Mouse (Mus musculus) MEL (cell line): ENCODE data around the gene Ehmt2. TPM values are rescaled to one million over a fixed set of nuclear protein-coding genes. Genes with fewer than 3 reads are reported as not detected.
A peak's percentile ranks its signal among the peaks of the same experiment; 100 is the strongest.

Experiments
- DNase-seq: peaks from one replicate; pipeline ENCODE4 v3.0.0; 2011; ENCODE audit warnings: low read depth, low spot score
- H3K27ac ChIP-seq: 2 replicates; pipeline ENCODE4 v1.5.1; 2012; ENCODE audit warnings: low read depth, mild to moderate bottlenecking, control low read depth, low read length, moderate library complexity; ENCODE audit not compliant: control insufficient read depth
- H3K27me3 ChIP-seq, 2 experiments: fragments of 150-350 bp in 1 of 2; sonication (generic) in 1 of 2; 2 replicates each; pipeline ENCODE4 v1.6.1; 2012; ENCODE audit warnings: low read length in 2 of 2, mild to moderate bottlenecking in 2 of 2, improper control_type of control experiment in 1 of 2, moderate library complexity in 1 of 2; ENCODE audit not compliant: insufficient read depth in 2 of 2, control insufficient read depth in 1 of 2
- H3K36me3 ChIP-seq, 2 experiments: 2 replicates each; pipeline ENCODE4 v1.6.1; 2012 to 2014; ENCODE audit warnings: low read length in 2 of 2, improper control_type of control experiment in 1 of 2, inconsistent platforms in 1 of 2, mild to moderate bottlenecking in 1 of 2; ENCODE audit not compliant: insufficient read depth in 2 of 2, control insufficient read depth in 1 of 2
- H3K4me1 ChIP-seq, 2 experiments: fragments of 150-350 bp in 1 of 2; sonication (generic) in 1 of 2; 2 replicates each; pipeline ENCODE4 v1.6.1; 2012; ENCODE audit warnings: low read length in 2 of 2, improper control_type of control experiment in 1 of 2, mild to moderate bottlenecking in 1 of 2; ENCODE audit not compliant: insufficient read depth in 2 of 2, control insufficient read depth in 1 of 2
- H3K4me3 ChIP-seq, 2 experiments: fragments of 150-350 bp in 1 of 2; sonication (generic) in 1 of 2; 2 replicates each; pipeline ENCODE4 v1.5.1; 2012; ENCODE audit warnings: low read depth in 2 of 2, low read length in 2 of 2, mild to moderate bottlenecking in 2 of 2, moderate library complexity in 2 of 2, control low read depth in 1 of 2, improper control_type of control experiment in 1 of 2; ENCODE audit not compliant: control insufficient read depth in 1 of 2, insufficient read depth in 1 of 2
- H3K79me2 ChIP-seq: 2 replicates; pipeline ENCODE4 v1.6.1; 2012; ENCODE audit warnings: mild to moderate bottlenecking, low read length, moderate library complexity; ENCODE audit not compliant: control insufficient read depth, poor library complexity, insufficient read depth
- H3K9ac ChIP-seq: 2 replicates; pipeline ENCODE4 v1.6.1; 2012; ENCODE audit warnings: low read depth, mild to moderate bottlenecking, control low read depth, low read length, moderate library complexity; ENCODE audit not compliant: control insufficient read depth, poor library complexity, severe bottlenecking
- H3K9me3 ChIP-seq: fragments of 150-350 bp; sonication (generic); replicated peaks from 2 replicates; pipeline ENCODE4 v1.6.1; 2012; ENCODE audit warnings: mild to moderate bottlenecking, low read length, improper control_type of control experiment, moderate library complexity; ENCODE audit not compliant: insufficient read depth
- CHD1 ChIP-seq: IDR thresholded peaks from 2 replicates; pipeline ENCODE4 v1.6.1; 2012; ENCODE audit warnings: low read depth, mild to moderate bottlenecking, inconsistent platforms, low read length, improper control_type of control experiment
- E2F4 ChIP-seq: IDR thresholded peaks from 2 replicates; pipeline ENCODE4 v1.6.1; 2011; ENCODE audit warnings: low read depth, low read length, improper control_type of control experiment, borderline replicate concordance
- ELF1 ChIP-seq: IDR thresholded peaks from 2 replicates; pipeline ENCODE4 v1.6.1; 2014; ENCODE audit warnings: low read depth, mild to moderate bottlenecking, inconsistent platforms, low read length, improper control_type of control experiment, moderate library complexity
- EP300 ChIP-seq, 2 experiments: IDR thresholded peaks; 2 replicates each; pipeline ENCODE4 v1.6.1; 2011; ENCODE audit warnings: improper control_type of control experiment in 2 of 2, low read length in 2 of 2, low read depth in 1 of 2, mild to moderate bottlenecking in 1 of 2
- ETS1 ChIP-seq: IDR thresholded peaks from 2 replicates; pipeline ENCODE4 v1.6.1; 2012; ENCODE audit warnings: low read depth, mild to moderate bottlenecking, inconsistent platforms, low read length, improper control_type of control experiment, moderate library complexity
- GATA1 ChIP-seq: IDR thresholded peaks from 2 replicates; pipeline ENCODE4 v1.6.1; 2011; ENCODE audit warnings: low read depth, low read length, improper control_type of control experiment
- JUND ChIP-seq: IDR thresholded peaks from 2 replicates; pipeline ENCODE4 v1.6.1; 2011; ENCODE audit warnings: low read depth, mild to moderate bottlenecking, improper control_type of control experiment, low read length
- KAT2A ChIP-seq: conservative IDR thresholded peaks from 2 replicates; pipeline ENCODE4 v1.6.1; 2012; ENCODE audit warnings: low read depth, low read length, improper control_type of control experiment, inconsistent platforms
- MAX ChIP-seq: IDR thresholded peaks from 2 replicates; pipeline ENCODE4 v1.6.1; 2011; ENCODE audit warnings: low read length, improper control_type of control experiment
- MAZ ChIP-seq: IDR thresholded peaks from 2 replicates; pipeline ENCODE4 v1.6.1; 2012; ENCODE audit warnings: low read depth, mild to moderate bottlenecking, inconsistent platforms, low read length, improper control_type of control experiment
- MXI1 ChIP-seq: IDR thresholded peaks from 2 replicates; pipeline ENCODE4 v1.6.1; 2011; ENCODE audit warnings: mild to moderate bottlenecking, low read depth, low read length, improper control_type of control experiment
- MYB ChIP-seq: IDR thresholded peaks from 2 replicates; pipeline ENCODE4 v1.6.1; 2011; ENCODE audit warnings: mild to moderate bottlenecking, low read depth, low read length, improper control_type of control experiment
- MYC ChIP-seq: IDR thresholded peaks from 2 replicates; pipeline ENCODE4 v1.6.1; 2011; ENCODE audit warnings: low read depth, mild to moderate bottlenecking, low read length, improper control_type of control experiment, moderate library complexity
- POLR2A ChIP-seq, 2 experiments: IDR thresholded peaks; 2 replicates each; pipeline ENCODE4 v1.6.1; 2011 to 2012; ENCODE audit warnings: low read length in 2 of 2, mild to moderate bottlenecking in 2 of 2, control low read depth in 1 of 2, improper control_type of control experiment in 1 of 2, low read depth in 1 of 2, moderate library complexity in 1 of 2; ENCODE audit not compliant: control insufficient read depth in 1 of 2, insufficient read depth in 1 of 2, poor library complexity in 1 of 2
- POLR2AphosphoS2 ChIP-seq: IDR thresholded peaks from 2 replicates; pipeline ENCODE4 v1.6.1; 2011; ENCODE audit warnings: low read length, improper control_type of control experiment
- POLR2AphosphoS5 ChIP-seq: IDR thresholded peaks from 2 replicates; pipeline ENCODE4 v1.6.1; 2012; ENCODE audit warnings: low read depth, borderline replicate concordance, mild to moderate bottlenecking, inconsistent platforms, low read length, moderate library complexity, mixed read lengths
- RAD21 ChIP-seq: IDR thresholded peaks from 2 replicates; pipeline ENCODE4 v1.6.1; 2011; ENCODE audit warnings: mild to moderate bottlenecking, low read depth, low read length, improper control_type of control experiment
- SIN3A ChIP-seq: IDR thresholded peaks from 2 replicates; pipeline ENCODE4 v1.6.1; 2012; ENCODE audit warnings: low read length, improper control_type of control experiment, inconsistent platforms
- SMC3 ChIP-seq: IDR thresholded peaks from 2 replicates; pipeline ENCODE4 v1.6.1; 2011; ENCODE audit warnings: low read depth, low read length, improper control_type of control experiment
- TAL1 ChIP-seq: IDR thresholded peaks from 2 replicates; pipeline ENCODE4 v1.6.1; 2012; ENCODE audit warnings: mild to moderate bottlenecking, inconsistent platforms, low read length, moderate library complexity, mixed read lengths
- TBP ChIP-seq: IDR thresholded peaks from 2 replicates; pipeline ENCODE4 v1.8.0; 2011; ENCODE audit warnings: low read depth, low read length, improper control_type of control experiment
- TCF12 ChIP-seq: IDR thresholded peaks from 2 replicates; pipeline ENCODE4 v1.6.1; 2014; ENCODE audit warnings: low read depth, mild to moderate bottlenecking, inconsistent platforms, low read length, improper control_type of control experiment, moderate library complexity
- UBTF ChIP-seq: IDR thresholded peaks from 2 replicates; pipeline ENCODE4 v1.6.1; 2012; ENCODE audit warnings: low read depth, mild to moderate bottlenecking, inconsistent platforms, low read length, improper control_type of control experiment, moderate library complexity, borderline replicate concordance; ENCODE audit not compliant: insufficient read depth
- USF1 ChIP-seq: IDR thresholded peaks from 2 replicates; pipeline ENCODE4 v1.6.1; 2014; ENCODE audit warnings: low read depth, mild to moderate bottlenecking, inconsistent platforms, low read length, improper control_type of control experiment, moderate library complexity
- USF2 ChIP-seq, 2 experiments: IDR thresholded peaks; 2 replicates each; pipeline ENCODE4 v1.6.1; 2011 to 2012; ENCODE audit warnings: improper control_type of control experiment in 2 of 2, low read length in 2 of 2, borderline replicate concordance in 1 of 2, inconsistent platforms in 1 of 2, low read depth in 1 of 2, mild to moderate bottlenecking in 1 of 2; ENCODE audit not compliant: insufficient read depth in 1 of 2
- ZC3H11A ChIP-seq: IDR thresholded peaks from 2 replicates; pipeline ENCODE4 v1.6.1; 2012; ENCODE audit warnings: low read depth, mild to moderate bottlenecking, inconsistent platforms, low read length, improper control_type of control experiment
- ZMIZ1 ChIP-seq: IDR thresholded peaks from 2 replicates; pipeline ENCODE4 v1.6.1; 2012; ENCODE audit warnings: low read depth, mild to moderate bottlenecking, inconsistent platforms, low read length, improper control_type of control experiment, moderate library complexity
- ZNF384 ChIP-seq: IDR thresholded peaks from 2 replicates; pipeline ENCODE4 v1.6.1; 2012; ENCODE audit warnings: low read depth, mild to moderate bottlenecking, inconsistent platforms, low read length, improper control_type of control experiment
- polyA plus RNA-seq, 2 experiments: library from polyadenylated mRNA; stranded (reverse) in 1 of 2; unstranded in 1 of 2; fragments of >175 nt in 1 of 2; fragments of >200 nt in 1 of 2; gene quantifications; 2 replicates each; pipeline versions ENCODE4 v1.2.1 to v1.2.4; 2012; ENCODE audit warnings: low replicate concordance in 2 of 2, low read depth in 1 of 2; ENCODE audit not compliant: insufficient read length in 2 of 2, insufficient read depth in 1 of 2, missing spikeins in 1 of 2
- total RNA-seq: library from RNA; depleted of rRNA; stranded (reverse); fragments of 300-350 nt; gene quantifications from 2 replicates; pipeline ENCODE4 v1.2.3, GENCODE M21; 2012

Ehmt2 gene
- total and polyA plus RNA-seq, 3 experiments, result 66.6 to 113 TPM; not detected in 1

GRCm38 (mm10) chr17:34951636-34952377, 53.5 kb downstream of the Ehmt2 start:
- TF ChIP-seq ELF1 (no peak), POLR2AphosphoS2 (0 out of 2 replicates have a peak, but pooled peaks have one; percentile 15), TAL1 (no peak), USF1 (peak; percentile 50; the same call in 1 of the 2 replicates), CHD1 (peak; percentile 85), MYC (0 out of 2 replicates have a peak, but pooled peaks have one; percentile 62), MAZ (no peak)
- Histone ChIP-seq H3K9me3 (no peaks in the 10 kb centered on the region), H3K4me1 (peaks cover 0 to 3% of the 10 kb centered on the region in 2 experiments; a peak in 1 of 4 replicates), H3K27ac (peak overlapping the region; percentile 90), H3K27me3 (no peaks in the 10 kb centered on the region), H3K9ac (peak overlapping the region; percentile 100), H3K4me3 (peak overlapping the region; percentile 64 to 99), H3K79me2 (peaks cover 22% of the 10 kb centered on the region), H3K36me3 (peaks cover 0 to 11% of the 10 kb centered on the region in 2 experiments; a peak in 3 of 4 replicates)
- DNase-seq, result peak; percentile 27

- Histone ChIP-seq H3K27ac (peak overlapping the region; percentile 90), H3K9ac (peak overlapping the region; percentile 100), H3K9me3 (no peaks in the 10 kb centered on the region), H3K36me3 (peaks cover 0 to 11% of the 10 kb centered on the region in 2 experiments; a peak in 3 of 4 replicates), H3K4me1 (peaks cover 0 to 3% of the 10 kb centered on the region in 2 experiments; a peak in 1 of 4 replicates), H3K4me3 (peak overlapping the region; percentile 64 to 99), H3K79me2 (peaks cover 22% of the 10 kb centered on the region), H3K27me3 (no peaks in the 10 kb centered on the region)
- peak; percentile 78 for DNase-seq
- TF ChIP-seq MAX, result peak; percentile 99
- TF ChIP-seq UBTF, result no peak
- no peak for TF ChIP-seq MYB
- peak; percentile 85 for TF ChIP-seq SIN3A
- TF ChIP-seq MAZ, result no peak
- TF ChIP-seq SMC3, result no peak
- no peak for TF ChIP-seq ELF1
- TF ChIP-seq E2F4, result no peak
- TF ChIP-seq CHD1, result no peak
- no peak for TF ChIP-seq EP300 (IDR thresholded peaks at IDR 0.05; ENCODE audit: low read depth in 1 of 2, low read length in 2 of 2)
- no peak for TF ChIP-seq RAD21
- peak; percentile 87 to 97 for TF ChIP-seq POLR2A (IDR thresholded peaks at IDR 0.05; ENCODE audit: control insufficient read depth in 1 of 2, insufficient read depth in 1 of 2, low read depth in 1 of 2, low read length in 2 of 2, poor library complexity in 1 of 2)
- TF ChIP-seq POLR2AphosphoS2, result peak; percentile 96
- no peak for TF ChIP-seq JUND
- no peak for TF ChIP-seq ETS1
- peak; percentile 54 for TF ChIP-seq KAT2A
- TF ChIP-seq ZMIZ1, result peak; percentile 98
- TF ChIP-seq TCF12, result peak; percentile 26; the same call in 1 of the 2 replicates
- no peak for TF ChIP-seq GATA1
- TF ChIP-seq MXI1, result peak; percentile 73
- no peak for TF ChIP-seq ZNF384
- TF ChIP-seq TBP, result peak; percentile 97
- TF ChIP-seq USF2 (IDR thresholded peaks at IDR 0.05; ENCODE audit: borderline replicate concordance in 1 of 2, insufficient read depth in 1 of 2, low read depth in 1 of 2, low read length in 2 of 2), result no peak
- TF ChIP-seq POLR2AphosphoS5, result peak; percentile 84; the same call in 1 of the 2 replicates
- no peak for TF ChIP-seq ZC3H11A
Measured at GRCm38 (mm10) chr17:34952378-34953040, 54.2 kb downstream of the Ehmt2 start.
